1 mouse cellular context compared by ENCODE assay signal in the genomic region with DNA sequence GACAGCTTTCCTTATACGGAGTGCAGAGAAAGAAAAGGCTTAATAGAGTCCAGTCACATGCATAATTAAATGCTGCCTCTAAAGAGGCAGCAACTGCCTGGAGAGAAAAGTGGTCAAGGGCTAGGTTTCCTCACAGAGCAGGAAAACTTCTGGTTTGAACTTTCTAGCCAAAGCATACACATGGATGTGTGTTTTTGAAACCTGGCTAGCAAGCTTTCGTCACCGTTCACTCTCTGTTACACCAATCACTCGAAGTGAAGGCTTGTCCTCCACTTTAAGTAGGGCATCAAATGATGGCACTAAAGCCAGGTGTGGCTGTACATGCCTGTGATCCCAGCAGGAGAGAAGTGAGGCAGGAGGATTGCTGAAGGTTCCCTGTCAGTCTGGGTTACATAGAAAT.
TF ChIP-seq lines count a peak whose summit lies in the region.

No protein-coding gene starts in this region.

TF ChIP-seq in CH12.LX, 34 proteins besides CTCF, POLR2A, EP300 and RAD21 (continued from another document):
- TF ChIP-seq KAT2A (IDR thresholded peaks at IDR 0.05; ENCODE audit: insufficient replicate concordance, low read length) (no peak), RCOR1 (conservative IDR thresholded peaks at IDR 0.05; ENCODE audit: low read depth, low read length) (no peak), ZNF384 (IDR thresholded peaks at IDR 0.05; ENCODE audit: low read depth, low read length) (no peak), MXI1 (IDR thresholded peaks at IDR 0.05; ENCODE audit: low read depth, low read length) (no peak), CHD1 (IDR thresholded peaks at IDR 0.05; ENCODE audit: low read depth, low read length) (no peak), JUN (IDR thresholded peaks at IDR 0.05; ENCODE audit: insufficient read depth, low read depth, low read length) (no peak), SIN3A (IDR thresholded peaks at IDR 0.05; ENCODE audit: low read length) (no peak; the same call in 1 of the 2 replicates), ETS1 (conservative IDR thresholded peaks at IDR 0.05; ENCODE audit: low read depth, low read length) (no peak)
